Mouse (Mus musculus): ENCODE data around the gene Spn. TPM values are rescaled to one million over a fixed set of nuclear protein-coding genes. Genes with fewer than 3 reads are reported as not detected.
"Not testable (repeated sequence)": the region's sequence is repeated elsewhere in the genome, so short reads cannot be mapped to it uniquely, and the experiment has no call there.

Spn gene
- polyA plus RNA-seq (2015; fragmentation: Nextera tagmentation; extraction: Ambion mirVana), result 0.18 and 0.36 TPM in 2 replicates

- no peak; the same call in 1 of the 2 replicates for ATAC-seq
- Histone ChIP-seq H3K27me3 (replicated peaks) (no peaks in the 10 kb centered on the region), H3K27ac (no peak within 1 kb of the TSS), H3K9me3 (no peaks in the 10 kb centered on the region), H3K36me3 (no peaks in the 10 kb centered on the region), H3K9ac (no peak within 1 kb of the TSS), H3K4me3 (replicated peaks) (no peak within 1 kb of the TSS), H3K4me1 (replicated peaks) (no peaks in the 10 kb centered on the region), H3K4me2 (replicated peaks) (no peak within 1 kb of the TSS)
- WGBS, result 69% methylated on average over 9 of the region's 9 CpGs
Measured at GRCm38 (mm10) chr7:127137262-127138017, at the start of gene Spn. Spn (minus strand) TSS chr7:127137823.

GRCm38 (mm10) chr7:127187351-127187750, 49.7 kb upstream of the Spn start:
- 72% methylated on average over 10 of the region's 10 CpGs for WGBS

GRCm38 (mm10) chr7:127185601-127186000, 48.0 kb upstream of the Spn start:
- ATAC-seq, result no peak
- 65% methylated on average over 3 of the region's 3 CpGs for WGBS

More at GRCm38 (mm10) chr7:127187351-127187750, 49.7 kb upstream of the Spn start:
- 0 out of 2 replicates have a peak, but pooled peaks cover 5% of the 10 kb centered on the region for H3K36me3 ChIP-seq
- H3K4me2 ChIP-seq (replicated peaks), result no peak overlapping the region
- H3K9me3 ChIP-seq, result no peaks in the 10 kb centered on the region
- no peak overlapping the region for H3K4me3 ChIP-seq (replicated peaks)
- no peak overlapping the region for H3K9ac ChIP-seq
- no peaks in the 10 kb centered on the region for H3K4me1 ChIP-seq (replicated peaks)
- H3K27ac ChIP-seq, result no peak overlapping the region
- no peak for ATAC-seq
- no peaks in the 10 kb centered on the region for H3K27me3 ChIP-seq (replicated peaks)

GRCm38 (mm10) chr7:127184720-127185119, 47.1 kb upstream of the Spn start:
- WGBS, result 57% methylated on average over 1 of the region's 1 CpGs
- no peak overlapping the region for H3K27ac ChIP-seq
- no peak for ATAC-seq

More at GRCm38 (mm10) chr7:127185601-127186000, 48.0 kb upstream of the Spn start:
- H3K9me3 ChIP-seq, result no peaks in the 10 kb centered on the region
- H3K4me2 ChIP-seq (replicated peaks), result no peak overlapping the region
- no peaks in the 10 kb centered on the region for H3K27me3 ChIP-seq (replicated peaks)
- H3K4me1 ChIP-seq (replicated peaks), result no peaks in the 10 kb centered on the region
- H3K36me3 ChIP-seq, result 0 out of 2 replicates have a peak, but pooled peaks cover under 1% of the 10 kb centered on the region
- no peak overlapping the region for H3K27ac ChIP-seq
- no peak overlapping the region for H3K4me3 ChIP-seq (replicated peaks)
- no peak overlapping the region for H3K9ac ChIP-seq

GRCm38 (mm10) chr7:127183828-127184227, 46.2 kb upstream of the Spn start:
- H3K4me2 ChIP-seq (replicated peaks), result no peak overlapping the region
- no peaks in the 10 kb centered on the region for H3K36me3 ChIP-seq
- H3K4me3 ChIP-seq (replicated peaks), result no peak overlapping the region
- 0 out of 2 replicates have a peak, but pooled peaks have one; percentile 74 for ATAC-seq
- H3K27ac ChIP-seq, result no peak overlapping the region
- H3K27me3 ChIP-seq (replicated peaks), result no peaks in the 10 kb centered on the region
- H3K9ac ChIP-seq, result no peak overlapping the region
- H3K9me3 ChIP-seq, result no peaks in the 10 kb centered on the region
- WGBS, result 69% methylated on average over 6 of the region's 6 CpGs
- H3K4me1 ChIP-seq (replicated peaks), result no peaks in the 10 kb centered on the region

More at GRCm38 (mm10) chr7:127184720-127185119, 47.1 kb upstream of the Spn start:
- no peaks in the 10 kb centered on the region for H3K27me3 ChIP-seq (replicated peaks)
- no peak overlapping the region for H3K4me3 ChIP-seq (replicated peaks)
- no peak overlapping the region for H3K4me2 ChIP-seq (replicated peaks)
- no peaks in the 10 kb centered on the region for H3K36me3 ChIP-seq
- H3K9me3 ChIP-seq, result no peaks in the 10 kb centered on the region
- H3K4me1 ChIP-seq (replicated peaks), result no peaks in the 10 kb centered on the region
- H3K9ac ChIP-seq, result no peak overlapping the region

GRCm38 (mm10) chr7:127183345-127183744, 45.7 kb upstream of the Spn start:
- peak; percentile 76; the same call in 1 of the 2 replicates for ATAC-seq
- Histone ChIP-seq H3K4me1 (replicated peaks) (no peaks in the 10 kb centered on the region), H3K27me3 (replicated peaks) (no peaks in the 10 kb centered on the region), H3K9ac (no peak overlapping the region), H3K27ac (no peak overlapping the region), H3K9me3 (no peaks in the 10 kb centered on the region), H3K36me3 (no peaks in the 10 kb centered on the region), H3K4me2 (replicated peaks) (no peak overlapping the region), H3K4me3 (replicated peaks) (no peak overlapping the region)
- WGBS, result 60% methylated on average over 8 of the region's 8 CpGs

GRCm38 (mm10) chr7:127181724-127182123, 44.1 kb upstream of the Spn start:
- H3K27ac ChIP-seq; H3K4me2 ChIP-seq (replicated peaks); H3K9ac ChIP-seq; ATAC-seq; H3K4me3 ChIP-seq (replicated peaks); H3K36me3 ChIP-seq; H3K27me3 ChIP-seq (replicated peaks); H3K4me1 ChIP-seq (replicated peaks); H3K9me3 ChIP-seq: not testable (repeated sequence)
- WGBS, result 39% methylated on average over 3 of the region's 3 CpGs

- Histone ChIP-seq H3K36me3 (no peaks in the 10 kb centered on the region), H3K4me3 (replicated peaks) (no peak overlapping the region), H3K4me1 (replicated peaks) (no peaks in the 10 kb centered on the region), H3K4me2 (replicated peaks) (no peak overlapping the region), H3K9ac (no peak overlapping the region), H3K9me3 (no peaks in the 10 kb centered on the region), H3K27me3 (replicated peaks) (no peaks in the 10 kb centered on the region), H3K27ac (no peak overlapping the region)
- no peak for ATAC-seq
- 64% methylated on average over 2 of the region's 2 CpGs for WGBS
Measured at GRCm38 (mm10) chr7:127180783-127181182, 43.2 kb upstream of the Spn start.

GRCm38 (mm10) chr7:127176937-127177336, 39.3 kb upstream of the Spn start:
- no peak for ATAC-seq
- Histone ChIP-seq H3K27me3 (replicated peaks) (no peaks in the 10 kb centered on the region), H3K4me3 (replicated peaks) (no peak overlapping the region), H3K36me3 (no peaks in the 10 kb centered on the region), H3K4me2 (replicated peaks) (no peak overlapping the region), H3K9ac (no peak overlapping the region), H3K4me1 (replicated peaks) (no peaks in the 10 kb centered on the region), H3K9me3 (no peaks in the 10 kb centered on the region), H3K27ac (no peak overlapping the region)
- WGBS, result 70% methylated on average over 4 of the region's 4 CpGs

- Histone ChIP-seq H3K4me1 (replicated peaks) (no peaks in the 10 kb centered on the region), H3K27ac (no peak overlapping the region), H3K9me3 (no peaks in the 10 kb centered on the region), H3K9ac (no peak overlapping the region), H3K36me3 (no peaks in the 10 kb centered on the region), H3K4me3 (replicated peaks) (no peak overlapping the region), H3K27me3 (replicated peaks) (no peaks in the 10 kb centered on the region), H3K4me2 (replicated peaks) (no peak overlapping the region)
- WGBS, result 85% methylated on average over 5 of the region's 5 CpGs
- no peak for ATAC-seq
Measured at GRCm38 (mm10) chr7:127166501-127166900, 28.9 kb upstream of the Spn start.

- Histone ChIP-seq H3K9ac (no peak overlapping the region), H3K4me1 (replicated peaks) (no peaks in the 10 kb centered on the region), H3K27me3 (replicated peaks) (no peaks in the 10 kb centered on the region), H3K4me2 (replicated peaks) (no peak overlapping the region), H3K9me3 (no peaks in the 10 kb centered on the region), H3K4me3 (replicated peaks) (no peak overlapping the region), H3K36me3 (no peaks in the 10 kb centered on the region), H3K27ac (no peak overlapping the region)
- 88% methylated on average over 12 of the region's 12 CpGs for WGBS
- no peak for ATAC-seq
Measured at GRCm38 (mm10) chr7:127165607-127166493, 28.2 kb upstream of the Spn start.

- Histone ChIP-seq H3K27me3 (replicated peaks) (no peaks in the 10 kb centered on the region), H3K9me3 (no peaks in the 10 kb centered on the region), H3K4me2 (replicated peaks) (no peak overlapping the region), H3K36me3 (no peaks in the 10 kb centered on the region), H3K27ac (no peak overlapping the region), H3K9ac (no peak overlapping the region), H3K4me3 (replicated peaks) (no peak overlapping the region), H3K4me1 (replicated peaks) (no peaks in the 10 kb centered on the region)
- no peak for ATAC-seq
- 80% methylated on average over 4 of the region's 4 CpGs for WGBS
Measured at GRCm38 (mm10) chr7:127164002-127164401, 26.4 kb upstream of the Spn start.
